Mouse (Mus musculus): ENCODE measurements around the gene Ppp1r14c. TPM values are rescaled to one million over a fixed set of nuclear protein-coding genes. Genes with fewer than 3 reads are reported as not detected.

Ppp1r14c gene
- total RNA-seq, 2 experiments from 2014 or later, result not detected

Other genes starting within 250 kb of the Ppp1r14c start
- gene H60c, start 98.3 kb upstream of the Ppp1r14c start, total RNA-seq (2015; ENCODE audit: low replicate concordance), result not detected in 2 replicates
- not detected in 2 replicates for gene H60c, start 98.3 kb upstream of the Ppp1r14c start, total RNA-seq (2017; ENCODE audit: low replicate concordance)
- not detected in 2 replicates for gene Iyd, start 174.2 kb downstream of the Ppp1r14c start, total RNA-seq (2015; ENCODE audit: low replicate concordance)
- not detected in 2 replicates for gene Iyd, start 174.2 kb downstream of the Ppp1r14c start, total RNA-seq (2017; ENCODE audit: low replicate concordance)

Measured in erythroid progenitor cell, adult 5-6 weeks (primary cell).